Mouse (Mus musculus) left cerebral cortex, postnatal 36 days (tissue): Measurements from ENCODE around the gene Mgmt. TPM values are rescaled to one million over a fixed set of nuclear protein-coding genes. Genes with fewer than 3 reads are reported as not detected.

Experiments
- DNase-seq, 2 experiments: peaks; one replicate each; pipeline ENCODE4 v3.0.0; 2021 to 2022; ENCODE audit warnings: low spot score in 2 of 2, mixed read lengths in 1 of 2
- intact Hi-C: fragments of 180-260 bp; cut with DNase I; formaldehyde crosslinking; loops from one replicate; pipeline ENCODE4 v1.15.1; 2025
- total RNA-seq, 2 experiments: library from RNA; stranded (reverse); gene quantifications; 2 replicates each; pipeline ENCODE4 v1.2.3; 2021

Gene Mgmt
- total RNA-seq, 2 experiments from 2014 or later, result 0.57 to 0.59 TPM

DNA sequence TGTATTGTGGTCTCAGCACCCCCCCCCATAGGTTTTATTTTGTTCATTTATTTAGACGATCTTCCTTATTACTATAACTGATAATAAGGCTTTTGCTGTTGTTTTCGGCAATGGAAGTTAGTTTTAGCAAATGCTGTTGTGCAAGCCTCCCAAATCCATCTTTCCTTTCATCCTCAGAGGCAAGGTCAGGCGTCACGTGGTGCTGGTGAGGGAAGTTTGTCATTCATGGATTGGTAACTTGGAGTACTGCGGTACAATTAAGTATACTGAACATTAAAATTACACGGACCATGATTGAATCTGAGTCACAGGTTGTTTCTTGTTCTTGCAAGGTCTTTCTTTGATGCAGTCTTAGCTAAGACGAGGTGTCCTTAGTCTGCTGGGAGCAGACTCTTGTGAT lies 77.9 kb downstream of the Mgmt start:
- no peak for DNase-seq

DNA sequence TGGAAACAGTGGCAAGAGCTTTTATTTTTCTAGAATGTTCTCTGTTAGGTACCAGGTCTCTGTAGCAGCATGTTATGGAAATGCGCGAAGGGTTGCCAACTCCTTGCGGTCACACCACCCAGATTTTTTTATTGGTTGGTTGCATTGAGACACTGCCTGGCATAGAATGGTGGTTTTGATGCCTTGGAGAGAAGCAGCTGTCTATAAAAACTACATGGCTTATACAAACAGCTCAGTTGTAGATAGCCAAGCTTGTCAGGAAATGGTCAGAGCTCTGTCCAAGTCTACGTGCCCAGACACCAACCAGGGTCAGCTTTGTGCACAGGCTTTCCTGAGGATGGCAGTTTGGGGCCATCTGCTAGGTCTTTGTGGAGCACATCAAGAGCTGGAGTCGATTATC lies 80.6 kb downstream of the Mgmt start:
- intact Hi-C loops, result no loop called here
- no peak for DNase-seq

More for the DNA sequence above, 77.9 kb downstream of the Mgmt start:
- intact Hi-C loops, result no loop called here

DNA sequence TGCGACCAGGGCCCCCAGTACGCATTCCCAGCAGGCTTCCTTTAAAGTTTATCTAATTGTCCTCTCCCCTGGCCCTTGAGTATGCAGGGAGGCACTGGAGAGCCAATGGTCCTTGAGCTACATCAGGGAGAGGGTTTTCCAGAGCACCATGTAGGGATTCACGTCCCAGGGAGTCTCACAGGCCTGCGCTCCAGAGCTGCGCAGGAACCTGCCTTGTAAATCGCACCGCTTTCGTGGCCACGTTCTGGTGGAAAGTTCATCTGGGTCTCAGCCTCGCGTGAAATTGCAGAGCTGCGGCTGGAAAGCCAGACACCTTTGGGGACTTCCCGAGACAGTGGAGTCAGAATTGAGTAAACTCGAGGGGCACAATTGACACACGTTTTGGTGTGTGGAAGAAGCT lies 103.0 kb downstream of the Mgmt start:
- intact Hi-C loops, result no loop called here
- DNase-seq, result no peak

DNA sequence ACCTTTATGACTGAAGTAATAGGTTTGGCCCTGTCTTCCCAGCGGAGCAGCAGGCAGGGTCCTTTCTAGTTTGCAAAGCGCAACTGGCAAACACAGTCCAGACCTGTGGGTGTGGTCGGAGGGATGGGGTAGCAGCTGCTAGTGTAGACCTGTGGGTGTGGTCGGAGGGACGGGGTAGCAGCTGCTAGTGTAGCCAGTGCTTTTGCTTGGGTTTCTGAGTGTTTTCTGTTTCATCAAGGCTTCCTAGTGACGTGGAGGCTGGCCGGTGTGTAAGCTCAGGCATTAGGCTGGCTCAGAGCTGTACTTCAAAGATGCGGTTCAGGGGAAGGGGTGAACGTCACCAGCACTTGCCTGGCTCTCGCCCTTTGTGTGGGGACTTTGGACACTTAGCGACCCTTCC lies 106.3 kb downstream of the Mgmt start:
- DNase-seq, result no peak
- intact Hi-C loops, result no loop called here

DNA sequence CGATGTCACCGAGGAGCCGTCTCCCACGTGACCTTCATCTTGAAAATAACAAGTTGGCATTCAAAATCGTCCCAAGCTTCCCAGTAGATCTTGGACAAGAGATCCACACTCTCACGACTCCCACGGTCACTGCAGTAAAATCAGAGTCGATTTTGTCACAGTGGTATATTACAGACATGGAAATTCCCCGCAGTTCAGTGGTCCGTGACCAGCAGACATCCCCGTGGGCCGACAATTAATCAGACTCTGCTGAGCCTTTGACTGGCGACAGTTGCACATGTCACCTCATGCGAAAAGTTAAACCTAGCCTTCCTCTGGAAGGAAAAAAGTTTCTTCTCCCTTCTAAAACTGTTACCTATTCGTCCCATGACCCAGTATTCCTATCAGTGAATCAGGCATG lies 106.8 kb downstream of the Mgmt start:
- no peak for DNase-seq
- intact Hi-C loops, result no loop called here

DNA sequence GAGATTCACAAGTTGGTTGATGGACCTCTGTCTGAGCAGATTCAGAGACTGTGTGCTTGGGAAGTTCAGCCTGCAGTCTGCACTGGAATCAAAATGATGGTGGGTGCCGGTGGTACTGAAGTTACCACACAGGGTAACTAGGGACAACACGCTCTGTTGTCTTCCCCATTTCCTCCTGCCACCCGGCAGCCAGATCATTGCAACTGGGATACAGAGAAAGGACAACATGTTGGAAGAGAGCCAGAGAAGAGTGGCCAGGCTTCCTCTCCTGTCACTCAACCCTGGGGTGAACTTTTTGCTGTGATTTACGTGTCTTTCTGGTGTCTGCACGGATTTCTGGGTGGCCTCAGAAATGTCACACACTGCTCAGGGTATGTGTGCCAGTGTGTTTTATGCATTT lies 107.4 kb downstream of the Mgmt start:
- intact Hi-C loops, result no loop called here
- no peak for DNase-seq

DNA sequence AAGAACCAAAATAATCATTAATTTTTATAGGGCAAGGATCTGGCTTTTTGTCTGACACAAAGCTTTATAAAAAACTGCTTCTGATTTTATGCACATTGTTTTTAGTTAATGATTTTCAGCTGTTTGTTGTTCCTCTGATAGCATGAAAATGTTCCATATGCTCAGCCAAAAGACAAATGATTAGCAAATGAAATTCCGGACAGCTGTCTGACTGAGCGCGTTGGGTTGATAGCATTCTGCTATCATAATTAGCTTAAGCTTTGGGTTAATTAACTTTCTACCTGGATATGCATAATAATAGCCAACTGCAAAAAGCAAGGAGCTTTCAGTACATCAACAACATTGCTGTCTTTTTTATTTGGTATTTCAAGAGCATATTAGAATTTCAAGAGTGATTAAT lies 108.0 kb downstream of the Mgmt start:
- no peak for DNase-seq
- intact Hi-C loops, result no loop called here

DNA sequence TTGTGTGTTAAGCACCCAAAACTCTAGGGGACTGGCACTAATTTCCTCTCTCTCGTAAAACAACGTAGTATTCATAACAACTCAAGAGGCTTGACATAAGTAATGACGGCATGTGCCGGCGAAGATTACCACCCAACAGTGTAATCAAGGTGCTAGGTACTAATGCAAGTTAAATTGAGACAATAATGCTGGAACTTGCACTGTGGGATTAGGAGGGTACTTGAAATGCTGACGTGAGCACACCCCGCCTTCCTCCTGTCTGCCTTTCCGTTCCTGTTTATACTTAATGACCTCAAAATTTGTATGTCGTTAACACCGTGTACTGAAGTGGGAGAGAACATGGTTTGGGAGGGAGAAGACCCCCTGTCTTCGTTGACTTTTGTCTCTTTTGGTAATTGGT lies 110.9 kb downstream of the Mgmt start:
- intact Hi-C loops, result no loop called here
- DNase-seq, result no peak

DNA sequence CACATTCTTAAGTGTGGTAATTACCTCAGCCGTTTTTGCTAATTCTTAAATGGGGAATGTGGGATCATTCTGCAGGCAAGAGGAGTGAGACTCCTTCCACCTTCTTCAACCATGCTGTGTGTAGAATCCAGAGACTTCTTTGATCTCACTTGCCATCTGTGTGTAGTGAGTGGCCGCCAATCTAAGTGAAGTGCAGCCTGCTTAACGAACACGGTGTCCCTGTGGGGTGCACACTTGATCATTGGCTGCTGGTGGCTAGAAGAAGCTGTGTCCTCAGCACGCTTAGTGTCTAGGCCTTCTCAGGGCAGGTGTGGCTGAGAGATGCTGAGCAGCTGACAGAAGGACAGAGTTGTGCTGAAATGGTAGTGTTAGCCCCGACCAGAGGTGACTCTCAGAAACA lies 113.9 kb downstream of the Mgmt start:
- intact Hi-C loops, result no loop called here
- no peak for DNase-seq

DNA sequence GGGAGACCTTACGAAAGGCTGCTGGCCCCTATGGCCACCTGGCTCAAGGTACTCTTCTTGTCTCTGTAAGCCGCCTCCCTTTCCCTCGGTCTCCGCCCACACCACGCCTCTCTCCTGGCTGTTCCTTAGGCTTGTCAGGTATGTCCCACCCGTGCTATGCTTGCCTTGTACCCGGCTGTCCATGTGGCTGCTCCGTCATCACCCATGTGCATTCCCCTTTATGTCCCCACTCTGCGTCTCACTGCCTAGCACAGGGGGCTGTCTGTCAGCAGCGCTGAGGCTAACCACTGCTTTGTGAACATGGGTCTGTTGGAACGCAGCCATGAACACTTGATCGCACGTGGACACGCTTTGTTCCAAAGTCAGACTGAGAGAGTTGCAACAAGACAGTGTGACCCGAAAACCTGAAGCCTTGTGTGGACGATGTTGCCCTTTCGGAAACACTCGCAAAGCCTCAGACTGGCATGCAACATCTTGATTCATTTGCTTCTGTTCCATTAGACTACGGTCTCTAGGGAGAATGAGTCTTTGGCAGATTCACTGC lies 115.4 kb downstream of the Mgmt start:
- no peak for DNase-seq
- intact Hi-C loops, result no loop called here

DNA sequence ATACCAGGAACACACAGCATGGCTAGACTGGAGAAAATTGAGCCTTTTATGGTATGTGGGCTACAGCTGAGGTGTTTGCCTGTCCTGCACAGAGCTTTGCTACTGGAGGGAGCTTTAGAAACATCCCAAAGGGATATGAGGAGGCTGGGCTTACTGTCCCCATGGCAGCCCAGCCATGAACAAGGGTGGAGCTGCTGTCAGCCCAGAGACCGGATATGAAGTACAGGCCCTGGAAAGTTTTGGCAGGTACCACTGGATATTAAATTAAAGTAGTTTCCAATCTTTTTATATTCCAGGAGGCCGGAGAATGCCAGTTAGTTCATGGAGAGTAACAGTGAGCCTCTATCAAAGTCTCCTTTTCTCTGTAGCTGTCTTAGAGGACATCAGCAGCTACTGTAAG lies 116.0 kb downstream of the Mgmt start:
- intact Hi-C loops, result no loop called here
- DNase-seq, result no peak

DNA sequence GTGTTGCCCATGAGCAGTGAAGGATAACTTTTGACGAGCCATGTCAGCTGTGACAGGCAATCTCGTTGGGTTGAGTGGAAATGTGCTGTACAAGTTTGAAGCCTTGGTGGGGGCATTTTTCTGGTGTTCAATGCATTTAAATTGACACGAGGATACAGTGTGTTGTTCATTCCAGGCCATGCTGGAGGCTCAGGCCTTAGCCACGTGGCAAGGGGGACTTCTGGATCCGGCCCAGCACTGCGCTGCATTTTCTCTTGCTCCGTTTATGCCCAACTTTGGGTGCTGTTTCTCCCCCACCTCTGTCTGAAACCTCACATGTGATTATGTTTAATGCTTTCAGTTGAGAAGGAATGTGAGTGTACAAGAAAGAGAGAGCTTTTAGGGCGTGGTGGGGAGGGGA lies 118.3 kb downstream of the Mgmt start:
- intact Hi-C loops, result no loop called here
- no peak for DNase-seq

DNA sequence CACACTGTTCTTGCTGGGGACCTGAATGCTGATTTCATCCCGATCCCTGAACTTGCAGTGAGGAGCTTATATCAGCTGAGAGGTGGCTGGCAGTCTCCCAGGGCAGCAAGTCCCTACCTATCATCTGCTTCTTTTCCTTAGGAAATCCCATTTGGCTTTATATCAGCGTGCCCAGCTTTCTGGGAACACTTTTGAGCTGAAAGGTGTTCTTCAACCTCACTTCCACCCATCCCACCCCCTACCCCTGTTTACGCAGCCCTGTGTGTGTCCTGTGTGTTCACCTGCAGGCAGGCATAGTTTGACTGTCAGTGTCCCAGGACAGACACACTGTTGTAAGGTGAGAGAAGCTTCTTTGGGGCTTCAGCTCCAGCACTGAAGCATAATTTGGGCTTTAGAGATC lies 119.0 kb downstream of the Mgmt start:
- intact Hi-C loops, result no loop called here
- no peak for DNase-seq

DNA sequence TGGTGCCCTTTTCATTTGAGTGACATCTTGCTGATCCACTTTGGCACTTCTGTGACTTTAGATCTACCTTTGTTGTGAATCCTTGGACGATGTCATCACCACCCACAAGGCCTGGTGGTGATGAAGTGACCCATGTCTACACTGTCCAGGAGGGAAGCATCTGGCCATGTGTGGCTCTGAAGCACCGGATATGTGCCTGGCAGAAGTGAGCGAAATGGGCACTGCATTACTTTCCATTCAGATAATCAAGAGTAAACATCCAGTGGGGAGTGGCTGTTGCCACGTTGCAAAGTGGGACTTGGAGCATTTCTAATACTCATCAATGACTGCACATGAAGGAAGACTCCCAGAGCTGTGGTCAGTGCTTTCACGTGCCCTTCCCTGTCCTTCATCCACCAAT lies 124.2 kb downstream of the Mgmt start:
- intact Hi-C loops, result no loop called here

DNA sequence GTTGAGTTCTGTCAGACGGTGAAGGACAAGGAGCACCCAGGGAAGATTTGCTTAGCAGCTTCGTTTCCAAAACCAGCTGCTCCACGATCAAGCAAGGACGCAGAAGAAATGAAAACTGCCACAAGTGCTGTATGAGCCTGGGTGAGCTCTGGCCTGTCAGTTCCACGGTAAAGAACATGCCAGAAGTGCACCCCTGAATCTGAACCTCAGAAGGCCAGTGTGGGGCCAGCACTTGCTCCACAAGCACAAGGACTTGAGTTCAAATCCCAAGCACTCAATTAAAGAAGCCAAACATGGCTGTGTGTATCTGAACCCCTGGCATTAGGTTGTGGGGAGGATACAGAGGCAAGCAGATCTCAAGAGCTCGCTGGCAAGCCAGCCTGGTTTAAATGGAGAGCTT lies 125.8 kb downstream of the Mgmt start:
- DNase-seq, result no peak
- intact Hi-C loops, result no loop called here

More for the DNA sequence above, 124.2 kb downstream of the Mgmt start:
- no peak for DNase-seq

DNA sequence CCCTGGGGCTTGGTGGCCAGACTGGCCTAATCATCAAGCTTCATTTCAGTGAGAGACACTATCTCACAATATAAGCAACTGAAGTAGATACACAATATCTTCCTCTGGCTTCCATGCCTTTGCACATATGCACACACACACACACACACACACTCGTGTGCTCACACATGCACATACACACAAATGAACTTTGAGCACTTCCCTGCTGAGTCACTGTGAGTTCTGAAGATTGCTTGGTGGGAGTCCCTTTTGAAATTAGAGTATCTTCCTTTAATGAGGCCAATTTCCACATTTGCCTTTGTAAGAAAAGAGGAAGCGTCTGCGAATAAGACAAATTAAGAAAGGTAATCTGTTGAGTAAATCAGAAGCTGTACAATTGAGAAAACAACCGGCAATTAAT lies 136.4 kb downstream of the Mgmt start:
- intact Hi-C loops, result no loop called here

DNA sequence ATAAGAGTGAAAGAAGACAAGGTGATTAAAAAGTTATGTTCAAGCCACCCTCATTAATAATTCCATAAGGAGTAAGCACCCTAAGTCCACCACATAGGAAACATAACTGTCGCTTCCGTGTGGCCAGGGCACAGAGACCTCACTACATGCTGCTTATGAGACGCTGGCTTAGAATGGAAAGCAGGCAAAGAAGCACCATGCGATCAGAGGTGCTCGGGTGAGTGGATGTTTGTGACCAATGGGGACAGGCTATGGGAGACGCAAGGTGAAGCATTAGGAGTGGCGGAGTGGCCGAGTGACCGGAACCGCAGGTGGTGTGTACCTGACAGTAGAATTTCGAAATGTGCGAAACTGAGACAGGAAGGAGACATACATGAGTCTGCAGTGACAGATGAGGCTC lies 138.8 kb downstream of the Mgmt start:
- no peak for DNase-seq
- intact Hi-C loops, result no loop called here

More for the DNA sequence above, 136.4 kb downstream of the Mgmt start:
- DNase-seq, result no peak

DNA sequence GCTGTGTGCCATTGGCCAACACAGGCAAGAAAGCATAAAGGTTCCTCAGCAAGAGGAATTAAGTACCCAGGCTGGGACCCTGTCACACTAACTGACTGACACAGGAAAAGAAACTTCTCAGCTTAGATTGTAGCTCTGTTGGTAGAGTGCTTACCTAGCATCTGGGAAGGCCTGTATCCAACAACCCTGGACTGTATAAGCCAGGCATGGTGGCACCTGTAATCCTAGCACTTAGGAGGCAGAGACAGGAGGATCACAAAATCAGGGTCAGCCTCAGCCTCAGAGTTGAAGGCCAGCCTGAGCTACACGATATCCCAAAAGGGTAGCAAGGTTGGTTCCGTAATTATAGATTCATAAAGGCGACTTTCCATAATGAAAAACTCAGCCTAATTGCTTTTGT lies 140.6 kb downstream of the Mgmt start:
- no peak for DNase-seq
- intact Hi-C loops, result no loop called here

DNA sequence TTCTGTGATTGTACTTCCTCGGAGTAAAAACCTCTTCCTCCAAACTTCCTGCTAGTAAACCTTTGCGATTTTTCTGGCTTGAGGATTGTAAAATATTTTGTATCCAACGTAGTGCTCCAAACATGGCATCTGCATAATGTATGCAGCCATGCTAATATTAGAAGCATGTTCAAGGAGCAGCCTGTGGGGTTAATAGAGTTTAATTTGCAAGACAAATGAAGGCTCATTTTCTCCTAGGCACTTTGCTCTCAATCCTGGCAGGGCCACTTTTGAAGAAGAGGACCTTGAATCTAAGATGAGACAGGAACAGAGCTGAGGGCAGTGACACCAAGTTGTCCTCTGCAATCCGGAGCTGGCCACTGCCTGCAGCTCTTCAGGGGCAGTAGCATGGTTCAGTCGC lies 141.5 kb downstream of the Mgmt start:
- DNase-seq, result no peak
- intact Hi-C loops, result no loop called here

DNA sequence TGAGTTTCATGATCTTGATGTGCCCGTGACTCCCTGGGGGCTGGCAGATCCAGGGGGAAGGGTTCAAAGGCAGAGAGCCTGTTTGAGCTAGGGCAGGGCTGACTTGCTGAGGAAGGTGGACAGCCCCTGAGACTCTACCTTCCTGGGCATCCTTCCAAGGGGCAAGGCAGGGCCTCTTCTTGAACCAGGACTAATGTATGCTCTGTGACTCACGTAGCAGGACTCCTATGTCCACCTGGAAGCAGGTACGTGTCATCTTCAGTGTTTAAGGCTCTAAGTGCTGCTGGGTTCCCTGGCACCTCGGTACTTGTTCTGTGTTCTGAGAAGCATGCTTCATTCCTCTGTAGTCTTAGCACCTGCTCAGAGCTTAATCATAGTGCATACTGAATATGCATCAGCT lies 143.1 kb downstream of the Mgmt start:
- DNase-seq, result no peak
- intact Hi-C loops, result no loop called here

DNA sequence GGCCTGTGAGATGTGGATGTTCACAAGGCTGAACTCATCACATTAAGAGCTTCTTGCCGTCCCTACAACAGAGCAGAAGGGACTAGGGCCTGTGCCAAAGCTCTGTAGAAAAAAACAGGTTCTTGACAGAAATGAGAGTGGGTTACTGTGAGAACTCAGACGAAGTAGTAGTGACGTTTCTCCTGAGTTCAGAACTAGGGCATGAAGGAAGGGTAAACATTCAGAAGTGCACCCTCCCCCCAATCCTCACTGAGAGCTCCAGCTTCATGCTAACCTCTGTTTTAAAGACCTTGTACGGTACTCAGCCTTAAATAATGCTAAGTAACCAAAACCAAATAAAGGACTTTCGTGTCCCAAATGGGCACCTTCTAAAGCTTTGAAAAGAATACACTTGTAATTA lies 143.5 kb downstream of the Mgmt start:
- intact Hi-C loops, result no loop called here

DNA sequence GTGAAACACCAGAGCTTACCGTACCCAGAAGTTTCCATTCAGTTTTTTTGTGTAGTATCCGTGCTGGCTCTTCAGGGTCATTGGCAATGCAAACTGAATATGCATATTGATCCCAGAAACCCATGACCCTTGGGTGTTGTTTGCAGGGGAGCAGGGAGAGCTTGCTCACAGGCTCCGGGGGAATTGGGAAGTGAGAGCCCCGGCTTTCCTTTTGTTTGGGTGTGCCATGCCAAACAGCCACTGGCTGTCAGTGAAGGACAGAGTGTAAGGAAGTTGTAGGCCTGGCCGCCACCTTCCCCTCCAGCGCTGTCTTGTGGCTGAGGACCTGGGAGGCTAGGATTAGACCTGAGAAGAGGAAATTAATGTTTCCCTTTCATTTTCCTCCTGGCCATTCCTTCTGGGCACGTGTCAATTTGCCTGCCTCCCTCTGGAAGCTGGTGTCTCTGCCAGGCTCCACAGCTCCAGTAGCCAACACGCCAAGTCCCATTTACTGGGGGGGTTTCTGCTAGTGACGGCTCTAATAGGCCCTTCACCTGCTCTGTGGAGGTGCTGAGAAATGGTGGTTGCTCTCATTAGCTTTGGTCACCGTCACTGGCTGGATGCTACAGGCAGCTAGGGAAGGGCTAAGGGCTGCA lies 144.0 kb downstream of the Mgmt start:
- no peak for DNase-seq
- intact Hi-C loops, result no loop called here

More for the DNA sequence above, 143.5 kb downstream of the Mgmt start:
- DNase-seq, result no peak
